Mouse (Mus musculus) adrenal gland, postnatal 36 days (tissue): ENCODE results near the gene Ttc21b. TPM values are rescaled to one million over a fixed set of nuclear protein-coding genes. Genes with fewer than 3 reads are reported as not detected.
"Not testable (repeated sequence)": the region's sequence is repeated elsewhere in the genome, so short reads cannot be mapped to it uniquely, and the experiment has no call there.

Source experiments
- DNase-seq, 2 experiments: peaks; one replicate each; pipeline ENCODE4 v3.0.0; 2021; ENCODE audit warnings: mixed read lengths in 1 of 2
- long read RNA-seq, 2 experiments: library from polyadenylated mRNA; stranded (forward); transcript quantifications; one replicate each; pipeline ENCODE4 v2.0.0; 2021; ENCODE audit warnings: borderline sequencing depth in 2 of 2
- total RNA-seq, 2 experiments: library from RNA; stranded (reverse); gene quantifications; 2 replicates each; pipeline ENCODE4 v1.2.3; 2021

The Ttc21b gene
- 10 to 100 TPM in 1 of 2 experiments, 1 to 10 TPM in 1; 5.7 to 13.1 TPM for total RNA-seq
- long read RNA-seq, experiment 1, full-length matches to known transcripts: 1 of 4 reads
- long read RNA-seq, experiment 1, partial matches to known transcripts: 2 of 4 reads
- long read RNA-seq, experiment 1, other reads (novel, unspliced or antisense): 1 of 4 reads
- long read RNA-seq, experiment 2, partial matches to known transcripts: 1 of 1 reads
- long read RNA-seq, experiment 2, other reads (novel, unspliced or antisense): 0 of 1 reads

GRCm38 (mm10) chr2:66256220-66257131 is at the start of gene Ttc21b:
Gene Ttc21b, minus strand, starts transcription at chr2:66256617.
- DNase-seq: peak; percentile 99

- DNase-seq: no peak
Observed at GRCm38 (mm10) chr2:66272551-66272950, 16.1 kb upstream of the Ttc21b start.

- no peak for DNase-seq
Observed at GRCm38 (mm10) chr2:66244013-66244412, 12.4 kb downstream of the Ttc21b start.

- DNase-seq: no peak
Observed at GRCm38 (mm10) chr2:66240334-66240733, 16.1 kb downstream of the Ttc21b start.

GRCm38 (mm10) chr2:66238886-66239285 is 17.5 kb downstream of the Ttc21b start:
- no peak for DNase-seq

GRCm38 (mm10) chr2:66220954-66221353 is 35.5 kb downstream of the Ttc21b start:
- DNase-seq: no peak

- DNase-seq: no peak
Observed at GRCm38 (mm10) chr2:66209875-66210274, 46.5 kb downstream of the Ttc21b start.

GRCm38 (mm10) chr2:66209353-66209752 is 47.1 kb downstream of the Ttc21b start:
- DNase-seq: no peak

GRCm38 (mm10) chr2:66206796-66207195 is 49.6 kb downstream of the Ttc21b start:
- no peak for DNase-seq

GRCm38 (mm10) chr2:66204218-66204617 is 52.2 kb downstream of the Ttc21b start:
- DNase-seq: no peak

GRCm38 (mm10) chr2:66200195-66200594 is 56.2 kb downstream of the Ttc21b start:
- DNase-seq: no peak

GRCm38 (mm10) chr2:66191691-66192100 is 64.7 kb downstream of the Ttc21b start:
- DNase-seq: no peak

- no peak for DNase-seq
Observed at GRCm38 (mm10) chr2:66190157-66190556, 66.3 kb downstream of the Ttc21b start.

- DNase-seq: not testable (repeated sequence)
Observed at GRCm38 (mm10) chr2:66189197-66189596, 67.2 kb downstream of the Ttc21b start.

GRCm38 (mm10) chr2:66187520-66187919 is 68.9 kb downstream of the Ttc21b start:
- DNase-seq: no peak

GRCm38 (mm10) chr2:66184431-66185164 is 71.8 kb downstream of the Ttc21b start:
- DNase-seq: peak; percentile 4 to 12

- DNase-seq: peak; percentile 61 to 70
Observed at GRCm38 (mm10) chr2:66180293-66180692, 76.1 kb downstream of the Ttc21b start.

GRCm38 (mm10) chr2:66179782-66180181 is 76.6 kb downstream of the Ttc21b start:
- no peak for DNase-seq

- no peak for DNase-seq
Observed at GRCm38 (mm10) chr2:66178848-66179215, 77.6 kb downstream of the Ttc21b start.

GRCm38 (mm10) chr2:66177886-66178847 is 78.2 kb downstream of the Ttc21b start:
- DNase-seq: no peak

- no peak for DNase-seq
Observed at GRCm38 (mm10) chr2:66177017-66177416, 79.4 kb downstream of the Ttc21b start.
